Mouse (Mus musculus) heart, postnatal 4 days (tissue): ENCODE data around the gene Slc27a5. TPM values are rescaled to one million over a fixed set of nuclear protein-coding genes. Genes with fewer than 3 reads are reported as not detected.

Experiments used
- DNase-seq: peaks from one replicate; pipeline ENCODE4 v3.0.0; 2021
- total RNA-seq, 2 experiments: library from RNA; stranded (reverse); gene quantifications; 2 replicates each; pipeline ENCODE4 v1.2.3; 2021

The Slc27a5 gene
- total RNA-seq, 2 experiments from 2014 or later, result not detected

DNA sequence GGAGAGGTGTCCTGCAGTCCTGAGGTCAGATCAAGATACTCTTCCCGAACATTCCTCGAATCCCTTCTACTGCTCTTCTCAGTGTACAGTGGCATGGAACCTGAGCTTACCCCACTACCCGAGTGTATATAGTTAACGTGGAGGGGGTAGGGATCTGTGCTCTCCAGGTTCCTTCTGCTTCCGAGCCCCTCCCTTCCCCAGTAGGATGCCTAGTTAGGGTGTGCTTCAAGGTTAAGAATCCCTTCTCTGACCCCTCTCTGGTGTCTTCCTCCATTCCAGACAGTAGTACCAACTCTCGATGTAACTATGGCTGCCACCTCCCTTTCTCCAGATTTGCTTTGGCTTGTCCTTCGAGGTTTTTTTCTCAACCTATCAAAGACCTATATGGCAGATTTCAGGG is 17.7 kb downstream of the Slc27a5 start:
- no peak for DNase-seq

DNA sequence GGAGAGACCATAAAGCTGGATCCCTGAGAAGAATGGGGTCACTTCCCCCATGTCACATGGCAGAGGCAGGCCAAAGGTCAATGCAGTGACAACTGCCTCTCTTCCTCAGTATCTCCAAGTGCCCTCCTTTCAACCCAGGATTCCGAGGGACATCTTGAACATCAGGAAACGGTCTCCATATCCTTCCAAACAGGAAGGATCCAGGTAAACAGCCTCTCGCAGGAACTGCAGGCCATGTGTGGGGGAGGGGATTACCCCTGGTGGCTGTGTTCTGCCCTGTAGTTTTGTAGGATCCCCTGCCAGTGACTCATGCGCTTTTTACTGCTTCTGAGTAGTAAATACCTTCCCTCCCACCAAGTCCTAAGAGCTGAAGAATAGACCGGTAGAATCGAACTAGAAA is 18.2 kb downstream of the Slc27a5 start:
- DNase-seq, result no peak

DNA sequence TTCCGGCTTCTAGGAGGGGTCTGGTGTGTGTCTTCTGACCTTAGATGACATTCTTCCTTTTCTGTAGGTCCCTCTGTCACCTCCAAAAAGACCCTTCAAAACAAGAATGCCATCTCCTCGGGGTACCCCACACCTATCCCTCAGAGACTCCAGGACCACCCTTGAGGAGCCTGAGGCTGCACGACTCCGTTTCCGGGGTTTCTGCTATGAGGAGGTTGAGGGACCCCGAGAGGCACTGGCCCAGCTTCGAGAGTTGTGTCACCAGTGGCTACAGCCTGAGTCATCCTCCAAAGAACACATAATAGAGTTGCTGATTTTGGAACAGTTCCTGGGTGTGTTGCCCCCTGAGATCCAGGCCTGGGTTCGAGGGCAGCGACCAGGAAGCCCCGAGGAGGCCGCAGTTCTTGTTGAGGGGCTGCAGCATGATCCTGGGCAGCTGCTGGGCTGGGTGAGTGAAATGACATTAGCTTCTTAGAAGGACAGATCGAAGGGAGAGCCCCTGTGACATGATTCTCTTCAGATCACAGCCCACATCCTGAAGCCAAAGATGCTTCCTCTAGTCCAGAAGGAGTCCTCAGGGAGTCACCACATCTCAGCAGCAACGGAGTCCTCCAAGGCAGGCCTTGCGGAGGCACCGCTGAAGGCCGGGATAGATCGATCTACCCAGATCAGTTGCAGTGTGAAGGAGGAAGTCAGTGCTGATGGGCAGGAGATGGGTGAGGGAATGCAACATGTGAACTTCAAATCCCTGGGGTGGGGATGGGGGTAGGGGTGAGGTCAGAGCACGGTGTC is 18.9 kb downstream of the Slc27a5 start:
- peak; percentile 14 for DNase-seq

DNA sequence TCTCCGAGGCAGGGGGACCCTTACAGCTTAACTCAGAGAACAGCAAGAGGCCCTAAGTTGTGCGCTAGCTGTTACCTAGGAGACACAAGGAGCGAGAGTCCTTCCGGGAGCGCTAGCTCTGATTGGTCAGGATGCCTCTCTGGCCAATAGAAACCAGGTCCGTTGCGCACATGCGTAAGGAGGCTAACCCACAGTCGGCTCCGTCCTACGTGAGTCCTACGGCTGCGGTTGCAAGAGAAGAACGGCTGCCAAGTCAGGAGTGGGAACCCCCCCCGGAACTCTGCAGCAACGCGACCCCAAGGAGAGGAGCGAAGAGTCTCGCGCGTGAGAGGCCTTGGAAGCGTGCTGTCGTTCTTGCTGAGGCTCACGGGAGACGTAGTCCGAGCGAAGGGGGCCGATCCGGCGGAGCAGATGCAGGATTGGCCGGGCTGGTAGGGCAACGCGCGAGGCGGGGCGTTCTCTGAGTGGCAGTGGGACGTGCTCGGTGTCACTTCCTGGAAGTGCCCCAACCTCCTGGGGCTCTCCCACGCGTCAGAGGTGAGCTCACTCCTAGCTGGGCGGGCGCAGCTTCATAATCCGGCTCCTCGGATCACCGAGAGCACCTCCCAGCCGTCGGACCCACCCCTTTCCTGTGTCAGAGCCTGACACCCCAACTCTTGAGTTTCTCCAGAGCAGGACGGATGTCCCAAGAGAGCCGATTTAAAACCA is 20.2 kb downstream of the Slc27a5 start, which contains the start of gene Zfp446:
Gene Zfp446, plus strand, starts transcription at position 167 of the 708 bp plus-strand sequence.
- peak; percentile 98 for DNase-seq

DNA sequence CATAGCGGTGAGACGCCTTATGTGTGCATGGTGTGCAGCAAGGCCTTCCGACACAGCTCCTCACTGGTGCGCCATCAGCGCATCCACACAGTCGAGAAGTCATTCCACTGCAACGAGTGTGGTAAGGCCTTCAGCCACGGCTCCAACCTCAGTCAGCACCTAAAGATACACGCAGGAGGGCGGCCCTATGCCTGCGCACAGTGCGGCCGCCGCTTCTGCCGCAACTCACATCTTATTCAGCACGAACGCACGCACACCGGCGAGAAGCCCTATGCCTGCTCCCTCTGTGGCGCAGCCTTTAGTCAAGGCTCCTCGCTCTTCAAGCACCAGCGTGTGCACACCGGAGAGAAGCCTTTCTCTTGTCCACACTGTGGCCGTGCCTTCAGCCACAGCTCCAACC is 27.1 kb downstream of the Slc27a5 start:
- no peak for DNase-seq

DNA sequence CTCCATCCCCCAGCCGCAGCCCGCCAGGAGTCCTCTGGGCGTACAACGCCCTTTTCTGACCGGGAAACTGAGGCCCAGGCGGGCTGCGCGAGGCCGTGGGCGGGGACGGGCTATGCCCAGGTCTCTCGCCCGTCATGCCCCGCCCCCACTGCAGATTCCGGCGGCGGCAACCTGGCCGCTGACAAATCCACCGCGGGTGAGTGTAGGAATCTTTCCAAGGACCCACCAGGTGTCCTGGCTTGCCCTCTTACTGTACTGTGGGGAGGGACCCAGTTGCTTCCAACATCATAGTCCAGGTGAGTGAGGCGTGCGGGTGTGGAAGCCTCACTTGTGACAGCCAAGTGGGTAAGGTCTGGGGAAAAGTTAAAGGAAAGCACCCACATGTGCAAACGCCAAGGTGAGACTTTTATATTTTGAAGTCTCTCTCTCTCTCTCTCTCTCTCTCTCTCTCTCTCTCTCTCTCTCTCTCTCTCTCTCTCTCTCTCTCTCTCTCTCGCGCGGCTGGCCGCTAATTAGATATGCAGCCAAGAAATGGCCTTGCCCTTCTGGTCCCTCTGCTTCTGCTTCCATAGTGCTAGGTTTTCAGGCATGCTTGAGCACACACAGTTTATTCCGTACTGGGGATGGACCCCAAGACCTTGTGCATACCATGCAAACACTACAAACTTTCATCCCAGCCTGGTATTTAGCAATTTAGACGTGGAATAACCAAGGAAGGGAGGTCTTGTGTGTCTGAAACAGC is 31.7 kb downstream of the Slc27a5 start:
- peak; percentile 66 for DNase-seq

DNA sequence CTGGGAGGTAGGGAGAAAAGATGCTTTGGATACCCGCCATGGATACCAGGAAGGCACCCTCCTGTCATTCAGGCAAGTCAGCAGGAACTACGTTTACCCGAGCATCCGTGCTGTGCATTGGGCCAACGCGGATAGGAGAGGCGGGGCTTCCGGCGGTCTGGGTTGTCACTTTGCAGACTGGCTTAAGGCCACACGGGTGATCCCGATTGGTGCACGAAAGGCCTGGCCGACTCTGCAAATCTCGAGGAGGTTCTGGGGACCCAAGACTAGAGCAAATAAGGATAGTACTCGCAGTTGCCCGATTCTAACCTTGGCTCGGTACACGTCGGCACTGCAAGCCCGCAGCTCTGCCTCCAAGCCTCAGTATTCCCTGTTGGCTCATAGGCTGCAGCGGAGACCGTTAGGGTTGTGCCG is 32.3 kb downstream of the Slc27a5 start, which contains the start of gene Zfp324:
Gene Zfp324, plus strand, starts transcription at position 161 of the 414 bp plus-strand sequence.
- DNase-seq, result peak; percentile 90

DNA sequence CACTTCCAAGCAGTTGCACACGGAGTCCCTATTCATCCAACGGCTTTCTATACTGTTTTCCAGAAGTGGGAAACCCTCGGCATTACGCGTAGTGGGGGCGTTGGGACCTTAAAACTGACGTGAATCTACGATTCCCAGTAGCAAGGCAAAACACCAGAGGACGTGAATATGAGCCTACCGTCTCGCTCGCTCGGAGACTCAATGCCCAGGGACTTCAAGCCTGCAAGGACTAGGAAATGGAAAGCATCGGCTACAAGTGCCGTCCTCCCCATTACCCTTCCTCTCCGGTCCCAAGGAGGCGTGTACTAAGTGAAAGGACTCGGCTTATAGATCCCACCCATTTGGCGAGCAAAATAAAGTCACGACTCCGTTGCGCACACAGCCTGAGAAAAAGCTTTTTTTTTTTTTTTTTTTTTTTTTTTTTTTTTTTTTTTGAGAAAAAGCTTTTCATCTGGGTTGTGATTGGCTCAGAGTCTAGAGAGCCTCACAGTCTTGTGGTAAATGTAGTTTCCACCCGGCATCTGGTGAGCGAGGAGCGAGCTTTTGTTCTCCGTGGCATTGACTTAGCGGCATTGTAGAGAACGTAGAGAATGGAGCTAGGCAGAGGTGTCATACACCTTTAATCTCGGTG is 36.4 kb downstream of the Slc27a5 start:
- DNase-seq, result peak; percentile 59

DNA sequence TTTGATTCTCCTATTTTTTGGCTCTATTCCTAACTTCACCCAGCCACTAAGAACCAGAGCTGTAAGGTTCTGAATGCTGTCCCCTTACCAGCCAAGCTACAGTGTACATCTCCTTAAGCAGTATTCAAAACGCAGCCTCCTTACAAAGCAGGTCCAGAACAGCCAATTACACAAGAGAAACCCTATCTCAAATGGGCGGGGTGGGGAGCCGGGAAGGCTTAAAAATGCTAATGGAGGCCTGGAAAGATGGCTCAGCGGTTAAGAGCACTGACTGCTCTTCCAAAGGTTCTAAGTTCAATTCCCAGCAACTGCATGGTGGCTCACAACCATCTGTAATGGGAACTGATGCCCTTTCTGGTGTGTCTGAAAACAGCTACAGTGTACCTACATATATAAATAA is 38.3 kb downstream of the Slc27a5 start:
- DNase-seq, result no peak

DNA sequence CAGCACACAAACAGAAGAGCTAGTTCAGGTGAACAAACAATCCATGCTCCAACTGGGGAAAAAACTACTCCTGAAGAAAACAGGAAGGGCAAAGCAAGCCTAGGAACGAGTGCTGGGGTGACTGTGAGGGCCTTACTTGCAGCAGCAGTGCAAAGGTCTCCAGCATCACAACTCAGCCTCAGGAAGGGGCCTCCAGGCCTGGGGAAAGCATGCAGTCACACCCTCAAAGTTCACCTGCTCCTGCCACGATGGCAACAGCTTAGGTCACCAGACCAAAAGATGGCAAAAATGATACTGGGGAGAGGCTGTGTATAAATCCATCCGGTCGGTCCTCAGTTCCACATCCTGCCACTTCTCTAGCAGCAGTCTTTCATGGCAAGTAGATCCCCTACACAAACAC is 39.0 kb downstream of the Slc27a5 start:
- DNase-seq, result no peak

DNA sequence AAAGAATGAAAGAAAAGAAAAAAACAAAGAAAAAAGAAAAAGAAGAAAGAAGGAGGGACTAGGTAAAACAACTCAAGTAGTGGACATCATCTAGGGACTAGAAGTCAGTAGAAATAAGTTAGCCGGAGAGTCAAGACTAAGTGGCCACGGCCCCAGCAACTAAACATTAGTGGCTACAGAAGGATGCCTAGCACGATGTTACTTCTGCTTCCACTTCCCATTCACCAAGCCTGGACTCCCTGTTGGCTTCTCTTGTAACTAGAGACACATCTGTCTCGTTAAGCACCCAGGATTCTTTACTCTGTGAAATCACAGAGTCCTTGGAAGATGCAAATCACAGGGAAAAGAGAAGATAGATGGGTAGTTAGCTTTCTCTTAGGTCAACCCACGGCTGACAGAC is 40.5 kb downstream of the Slc27a5 start:
- no peak for DNase-seq

DNA sequence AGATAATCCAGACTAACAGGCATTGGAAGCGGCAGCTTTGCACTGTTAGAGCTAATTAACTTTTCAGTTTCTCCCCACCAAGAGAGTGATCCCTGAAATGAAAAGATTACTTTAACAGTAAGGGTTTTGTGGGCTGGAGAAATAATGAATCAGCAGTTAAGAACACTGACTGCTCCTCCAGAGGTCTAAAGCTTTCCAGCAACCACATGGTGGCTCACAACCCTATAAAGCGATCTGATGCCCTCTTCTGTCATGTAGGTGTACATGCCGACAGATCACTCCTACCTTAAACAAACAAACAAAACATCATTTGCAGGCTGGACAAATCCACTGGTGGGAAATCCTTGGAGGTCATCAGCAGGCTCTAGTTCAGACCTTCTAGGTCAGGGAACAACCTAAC is 43.1 kb downstream of the Slc27a5 start:
- DNase-seq, result no peak

DNA sequence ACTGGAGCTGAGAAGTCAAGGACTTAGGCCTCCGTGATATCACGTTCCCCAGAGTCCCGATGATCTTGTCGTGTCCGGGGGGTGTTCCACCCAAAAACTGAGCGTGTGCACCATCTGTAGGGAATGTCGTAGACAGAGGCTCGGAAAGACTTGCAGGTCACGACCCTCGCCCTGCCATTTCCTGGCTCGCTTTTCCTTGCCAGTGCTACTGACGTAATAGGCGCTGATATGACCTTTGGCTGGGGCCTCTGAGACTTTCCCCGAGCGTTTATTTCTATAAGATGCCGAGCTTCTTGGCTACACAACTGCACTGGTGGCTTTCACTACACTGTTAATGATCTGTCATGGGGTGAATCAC is 48.1 kb downstream of the Slc27a5 start:
- no peak for DNase-seq

DNA sequence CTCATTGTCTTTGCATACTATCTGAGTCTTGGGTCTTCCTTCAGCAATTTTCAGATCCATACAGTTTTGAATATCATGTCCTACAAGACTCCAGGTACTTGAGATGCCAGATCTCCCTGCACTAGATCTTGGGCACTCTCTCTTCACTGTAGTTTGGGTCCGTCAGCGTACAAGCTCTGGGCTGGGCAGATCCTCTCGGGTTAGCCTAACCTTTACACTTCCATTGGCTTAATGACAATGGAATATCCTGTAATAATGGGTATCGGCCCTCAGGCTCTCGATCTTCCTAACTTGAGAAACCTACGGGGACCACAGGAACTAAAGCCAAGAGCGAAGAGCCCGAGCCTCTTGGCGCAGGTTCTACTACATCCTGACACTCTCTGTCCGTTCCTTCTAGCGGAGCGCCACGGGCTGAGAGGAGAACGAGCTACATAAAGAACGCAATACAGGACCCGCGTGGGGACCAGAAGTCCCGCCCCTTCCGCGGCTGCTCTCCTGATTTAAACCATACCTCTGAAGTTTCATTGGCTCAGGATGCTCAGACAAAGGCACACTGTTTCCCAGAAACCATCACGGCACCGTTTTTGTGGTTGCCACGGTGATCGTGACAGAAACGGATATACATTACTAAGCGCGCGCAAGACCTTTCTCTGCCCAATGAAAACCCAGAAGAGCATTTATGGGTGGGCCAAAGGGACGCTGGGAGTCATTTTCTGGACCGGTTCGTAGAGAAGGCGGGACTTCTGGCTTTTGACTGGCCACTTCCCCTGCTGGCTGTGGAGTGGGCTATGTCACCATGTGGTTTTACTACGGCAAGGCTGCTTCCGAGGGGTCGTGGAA is 48.7 kb downstream of the Slc27a5 start:
- DNase-seq, result peak; percentile 90

DNA sequence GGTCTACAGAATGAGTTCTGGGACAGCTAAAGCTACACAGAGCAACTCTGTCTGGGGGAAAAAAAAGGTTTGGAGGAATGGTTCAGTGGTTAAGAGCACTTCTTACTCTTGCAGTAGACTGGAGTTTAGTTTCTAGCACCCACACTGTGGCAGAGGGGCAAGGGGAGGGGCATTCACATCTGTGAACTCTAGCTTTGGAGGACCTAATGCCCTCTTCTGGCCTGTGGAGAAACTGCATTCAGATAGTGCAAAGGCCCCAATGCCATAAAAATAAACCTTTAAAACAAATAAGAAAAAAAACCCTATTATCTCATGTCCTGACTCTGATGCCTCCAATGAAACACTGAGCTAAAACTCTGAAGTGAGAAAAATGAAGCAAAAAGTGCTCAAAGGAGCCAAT is 54.5 kb downstream of the Slc27a5 start:
- DNase-seq, result no peak

DNA sequence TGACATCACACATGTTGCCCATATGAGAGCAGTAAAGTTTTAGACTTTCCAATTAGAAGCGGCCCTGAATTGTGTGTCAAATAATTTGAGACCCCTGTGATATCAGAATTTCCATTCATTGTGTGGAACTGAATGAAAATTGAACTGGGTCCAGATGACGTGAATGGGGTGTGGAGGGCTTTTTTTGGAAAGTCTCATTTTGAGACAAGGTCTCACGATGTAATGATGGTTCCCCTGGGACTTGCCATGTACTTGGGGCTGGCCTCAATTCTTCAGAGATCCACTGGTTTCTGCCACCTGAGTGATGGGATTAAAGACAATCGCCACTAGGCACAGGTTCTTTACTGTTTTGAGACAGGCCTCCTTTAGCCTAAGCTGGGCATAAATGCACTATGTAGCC is 57.4 kb downstream of the Slc27a5 start:
- DNase-seq, result no peak

Other genes with a start within 250 kb of the Slc27a5 start
- gene Zscan18, start 194.6 kb downstream of the Slc27a5 start, total RNA-seq, result 1 to 10 TPM; 4.0 to 4.6 TPM
- gene Zfp329, start 179.3 kb downstream of the Slc27a5 start, total RNA-seq, result 10 to 100 TPM in 1 of 2 experiments, 1 to 10 TPM in 1; 9.2 to 10.3 TPM
- 10 to 100 TPM; 21.5 to 22.4 TPM for gene Zfp110, start 163.4 kb downstream of the Slc27a5 start, total RNA-seq
- gene Zfp128, start 117.0 kb downstream of the Slc27a5 start, total RNA-seq, result 1 to 10 TPM; 3.3 to 4.3 TPM
- 1 to 10 TPM; 7.1 to 7.3 TPM for gene Zscan22, start 100.4 kb downstream of the Slc27a5 start, total RNA-seq
- gene Rps5, start 75.9 kb downstream of the Slc27a5 start, total RNA-seq, result 100 to 1,000 TPM; 857 to 895 TPM
- gene Rnf225, start 70.8 kb downstream of the Slc27a5 start, total RNA-seq, result under 1 TPM; 0.38 to 0.67 TPM
- 1 to 10 TPM; 4.9 to 5.4 TPM for gene Zfp324, start 32.4 kb downstream of the Slc27a5 start, total RNA-seq
- gene Zfp446, start 20.3 kb downstream of the Slc27a5 start, total RNA-seq, result 1 to 10 TPM; 3.3 to 4.3 TPM
- 100 to 1,000 TPM; 240 to 249 TPM for gene Trim28, start 922 bp upstream of the Slc27a5 start, total RNA-seq
- 10 to 100 TPM; 11.0 to 12.1 TPM for gene Zbtb45, start 11.8 kb upstream of the Slc27a5 start, total RNA-seq
- gene Chmp2a, start 36.6 kb upstream of the Slc27a5 start, total RNA-seq, result 100 to 1,000 TPM; 114 to 129 TPM
- gene Ube2m, start 40.1 kb upstream of the Slc27a5 start, total RNA-seq, result 100 to 1,000 TPM; 193 to 202 TPM
- gene Mzf1, start 56.6 kb upstream of the Slc27a5 start, total RNA-seq, result 1 to 10 TPM; 1.2 TPM
- gene Vmn1r85, start 97.0 kb upstream of the Slc27a5 start, total RNA-seq, result not detected
- not detected for gene Vmn1r86, start 121.7 kb upstream of the Slc27a5 start, total RNA-seq
- gene Vmn1r87, start 142.0 kb upstream of the Slc27a5 start, total RNA-seq, result not detected
- under 1 TPM; 0.07 to 0.12 TPM for gene Vmn1r88, start 161.4 kb upstream of the Slc27a5 start, total RNA-seq
- gene Vmn1r89, start 214.8 kb upstream of the Slc27a5 start, total RNA-seq, result not detected